Mouse (Mus musculus) lung, postnatal 10 days (tissue): Measurements from ENCODE around the gene Acvr1b.
A peak's percentile ranks its signal among the peaks of the same experiment; 100 is the strongest.

Source experiments
- DNase-seq: peaks from one replicate; pipeline ENCODE4 v3.0.0; 2021

The Acvr1b gene

DNA sequence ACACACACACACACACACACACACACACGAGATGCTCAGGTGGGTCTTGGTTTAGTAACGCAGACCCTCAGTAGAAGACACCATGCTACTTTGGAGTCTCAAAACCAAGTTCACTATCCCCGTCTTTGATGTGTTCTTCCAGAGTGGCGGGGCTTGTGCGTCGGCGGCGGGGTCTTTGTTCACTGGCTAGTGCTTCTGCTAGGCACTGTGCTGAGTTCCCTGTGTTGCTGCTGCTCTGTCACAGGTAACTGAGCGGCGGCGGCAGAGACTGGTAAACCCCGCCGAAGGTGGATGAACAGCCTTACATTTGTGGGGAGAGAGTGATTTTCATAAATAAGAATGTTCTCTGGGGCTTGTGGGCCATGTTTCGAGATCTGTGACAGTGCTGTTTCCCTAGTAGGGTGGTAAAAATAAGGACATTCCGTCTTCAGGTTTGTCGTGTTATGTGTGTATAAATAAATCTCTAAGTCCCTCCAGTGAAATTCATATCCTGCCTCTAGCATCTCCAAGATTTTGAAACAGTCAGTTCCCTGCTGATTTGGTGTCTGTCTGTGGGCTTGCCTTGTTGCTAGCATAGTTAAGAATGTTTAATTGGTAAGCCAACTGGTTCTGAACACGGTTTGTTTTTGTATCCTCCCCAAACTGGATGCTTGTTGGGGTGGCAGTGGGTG, 1.9 kb downstream of the Acvr1b start:
- no peak for DNase-seq

DNA sequence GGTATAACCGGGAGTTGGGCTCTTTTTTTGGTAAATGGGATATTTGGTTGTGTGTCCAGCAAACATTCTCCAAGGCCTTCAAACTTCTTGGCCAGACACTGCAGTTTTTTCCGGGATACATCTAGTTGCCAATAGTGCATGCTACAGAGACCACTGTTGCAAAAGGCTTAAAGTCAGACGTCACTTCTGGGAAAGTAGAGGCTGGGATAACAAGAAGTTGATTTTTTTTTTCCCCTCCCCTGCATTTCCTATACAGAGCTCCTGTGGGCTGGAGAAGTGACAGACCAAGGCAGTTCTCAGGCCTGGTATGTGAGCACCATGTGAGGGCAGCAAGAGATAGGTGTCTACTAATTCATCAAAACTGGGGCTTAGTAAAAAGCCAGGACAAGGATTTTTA, 2.4 kb downstream of the Acvr1b start:
- DNase-seq = no peak

DNA sequence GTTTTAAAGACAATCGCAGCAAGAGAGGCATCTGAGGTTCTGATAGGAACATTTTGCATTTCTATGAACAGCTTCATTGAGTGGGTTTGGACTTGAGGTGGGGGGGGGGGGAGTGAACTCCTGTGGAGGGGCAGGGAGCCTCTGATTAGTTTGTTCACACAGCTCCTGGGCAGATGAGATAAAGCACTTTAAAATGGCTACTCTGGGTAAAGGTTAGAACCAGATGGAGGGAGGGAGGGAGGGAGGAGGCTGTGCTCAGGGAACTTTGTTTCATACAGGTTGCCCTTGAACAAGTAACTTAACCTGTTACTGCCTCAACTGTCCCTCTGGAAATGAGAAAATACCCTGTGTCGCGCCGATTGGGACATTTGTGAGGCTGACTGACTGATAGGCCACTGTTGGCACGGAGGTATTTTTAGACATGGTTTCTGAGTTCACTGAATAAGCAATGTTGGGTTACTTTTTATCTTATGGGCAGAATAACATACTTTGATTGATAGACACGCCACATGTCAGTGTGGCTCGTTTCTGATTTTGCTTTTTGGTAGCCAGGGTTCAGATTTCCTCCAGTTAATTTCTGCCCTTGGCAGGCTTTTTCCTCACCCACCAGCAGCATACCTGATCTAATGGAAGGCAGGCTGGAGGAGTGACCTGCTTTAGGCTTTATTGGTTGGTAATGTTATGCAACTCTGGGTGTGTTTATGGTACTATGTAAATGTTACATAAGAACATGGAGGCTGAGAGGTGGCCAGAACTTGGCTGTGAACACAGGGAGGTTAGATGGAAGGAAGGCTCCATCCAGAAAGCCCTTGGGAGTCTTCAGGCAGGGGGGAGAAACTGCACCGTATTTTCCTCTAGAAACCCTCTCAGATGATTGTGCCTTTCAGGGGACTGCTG, 3.2 kb downstream of the Acvr1b start:
- DNase-seq = no peak

DNA sequence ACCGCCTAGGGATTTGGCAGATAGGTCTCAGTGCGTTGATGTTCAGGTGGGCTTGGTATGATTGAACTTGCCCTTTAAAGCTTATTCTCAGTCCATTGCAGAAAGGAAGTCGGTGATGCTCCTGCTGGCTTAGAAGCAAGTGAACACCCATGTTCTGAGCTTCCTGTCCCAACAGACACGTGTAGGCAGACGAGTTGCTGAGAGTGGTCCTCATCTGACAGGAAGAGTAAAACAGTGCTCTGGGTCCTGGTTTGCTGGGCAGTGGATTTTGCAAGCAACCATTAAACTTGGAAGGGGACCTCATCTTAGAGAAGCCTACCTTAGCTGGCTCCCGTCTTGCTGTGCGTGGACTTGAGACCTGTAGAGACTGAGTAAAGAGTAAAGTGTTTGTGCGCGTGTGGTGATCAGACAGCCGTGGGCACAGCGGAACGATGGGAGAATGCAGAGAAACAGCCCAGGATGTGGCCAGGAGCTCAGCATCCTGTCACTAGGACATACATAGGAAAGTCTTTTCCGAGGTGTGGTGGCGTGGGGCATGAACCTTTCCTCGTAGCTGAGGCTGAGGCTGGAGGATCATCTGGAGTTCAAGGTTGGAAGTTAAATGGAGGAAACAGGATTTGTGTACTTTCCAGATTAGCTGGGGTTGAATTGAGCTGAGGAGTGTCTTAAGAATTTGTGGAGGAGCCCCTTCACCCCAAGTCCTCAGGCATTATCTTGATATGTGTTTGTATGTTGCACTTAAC, 6.7 kb downstream of the Acvr1b start:
- no peak for DNase-seq

DNA sequence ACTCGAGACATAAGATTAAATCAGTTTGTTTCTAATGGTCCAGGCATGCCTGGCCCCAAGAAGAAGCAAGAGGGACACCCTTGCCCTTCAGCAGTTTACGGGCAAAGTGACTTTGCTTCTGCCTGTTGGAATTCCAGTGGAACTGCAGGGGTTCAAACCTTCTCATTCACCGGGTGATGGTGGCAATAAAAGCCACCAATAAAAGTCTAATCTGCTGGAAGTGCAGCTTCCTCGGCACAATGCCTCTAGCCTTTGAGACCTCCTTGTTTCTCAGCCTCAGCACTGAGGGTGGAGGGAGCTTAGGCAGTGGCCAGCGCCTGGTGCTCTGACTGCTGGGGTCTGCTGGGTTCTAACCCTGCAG, 7.2 kb downstream of the Acvr1b start:
- DNase-seq = no peak

DNA sequence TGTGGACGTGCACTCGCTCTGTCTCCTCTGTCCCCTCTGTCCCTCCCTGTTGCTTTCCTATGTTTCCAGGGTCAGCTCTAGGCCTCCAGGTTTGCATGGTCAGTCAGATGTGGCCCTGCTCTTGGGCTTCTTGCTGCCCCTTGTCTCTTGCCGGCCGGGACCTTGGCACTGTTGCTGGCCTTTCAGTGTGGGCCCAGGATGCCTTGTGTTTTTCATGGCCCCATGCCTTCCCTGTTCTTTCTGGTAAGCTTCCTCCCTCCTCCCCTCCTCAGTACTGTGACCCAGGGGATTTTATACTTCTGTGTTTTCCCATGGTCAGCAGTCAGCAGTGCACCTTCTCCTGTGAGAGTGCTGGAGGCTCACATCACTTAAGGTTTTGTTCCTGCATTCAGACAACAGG, 7.6 kb downstream of the Acvr1b start:
- DNase-seq = no peak

DNA sequence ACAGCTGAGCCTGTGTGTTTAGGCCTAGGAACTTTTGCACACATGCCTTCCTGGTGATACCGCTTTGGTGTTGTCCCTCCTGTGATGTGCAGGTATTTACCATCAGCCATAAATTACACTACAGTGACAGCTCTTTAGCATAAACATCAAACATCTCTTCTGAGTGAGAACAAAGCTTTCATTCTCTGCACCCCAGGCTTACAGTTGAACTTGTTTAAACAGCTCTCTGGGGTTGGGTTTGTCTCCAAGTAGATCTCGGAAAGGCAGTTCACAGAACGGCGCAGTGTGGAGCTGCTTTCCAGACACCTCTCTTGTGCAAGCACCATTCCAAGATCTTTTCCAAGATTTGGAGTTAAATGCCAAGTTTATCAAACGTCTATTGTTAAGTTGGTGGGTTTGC, 8.8 kb downstream of the Acvr1b start:
- no peak for DNase-seq

DNA sequence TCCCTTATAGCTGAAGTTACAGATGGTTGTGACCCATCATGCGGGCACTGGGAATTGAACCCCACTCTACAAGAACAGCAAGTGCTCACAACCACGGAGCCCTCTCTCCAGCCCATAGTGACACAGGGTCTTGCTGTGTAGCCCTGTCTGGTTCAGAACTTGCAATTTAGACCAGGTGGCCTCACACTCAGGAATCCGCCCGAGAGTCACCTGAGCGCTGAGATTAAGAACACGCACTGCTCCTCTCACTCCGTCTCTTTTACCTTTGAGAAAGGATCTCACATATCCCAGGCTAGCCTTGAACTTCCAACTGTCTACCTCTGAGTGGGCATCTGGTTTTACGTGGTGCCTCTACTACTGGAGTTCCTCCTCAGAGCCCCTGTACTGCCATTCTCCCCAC, 10.4 kb downstream of the Acvr1b start:
- DNase-seq = no peak

DNA sequence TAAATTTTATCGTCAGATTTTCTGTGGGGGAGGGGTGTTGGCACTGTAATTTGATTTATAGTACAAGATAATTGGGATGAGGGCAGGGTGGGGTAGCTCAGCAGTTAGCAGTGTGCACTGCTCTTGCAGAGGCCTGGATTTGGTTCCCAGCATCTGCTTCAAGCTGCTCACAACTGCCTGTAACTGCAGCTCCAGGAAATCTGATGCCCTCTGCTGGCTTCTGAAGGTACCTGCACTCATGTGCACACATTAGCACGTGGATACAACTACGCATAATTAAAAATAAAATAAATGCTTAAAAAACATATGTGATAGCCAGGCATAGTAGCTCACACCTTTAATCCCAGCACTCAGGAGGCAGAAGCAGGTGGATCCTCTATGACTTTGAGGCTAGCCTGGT, 11.7 kb downstream of the Acvr1b start:
- DNase-seq = no peak

DNA sequence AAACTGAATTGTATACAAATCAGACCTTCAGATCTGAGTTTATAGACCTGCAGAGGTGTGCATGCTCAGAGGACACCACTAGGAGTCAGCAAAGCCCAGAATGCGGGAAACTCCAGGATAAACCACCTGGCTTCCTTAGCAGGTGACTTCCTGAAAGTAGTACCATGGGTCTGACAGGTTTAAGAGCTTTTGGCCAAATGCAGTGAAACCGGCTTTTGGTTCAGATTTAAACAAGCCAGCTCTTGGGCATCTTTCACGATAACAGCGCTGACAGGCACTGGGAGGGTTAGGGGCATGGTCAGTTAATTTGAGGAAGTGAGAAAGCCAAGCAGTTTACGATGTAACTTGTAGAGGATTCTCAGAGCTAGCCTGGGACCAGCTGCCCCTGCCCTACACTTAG, 14.0 kb downstream of the Acvr1b start:
- no peak for DNase-seq

DNA sequence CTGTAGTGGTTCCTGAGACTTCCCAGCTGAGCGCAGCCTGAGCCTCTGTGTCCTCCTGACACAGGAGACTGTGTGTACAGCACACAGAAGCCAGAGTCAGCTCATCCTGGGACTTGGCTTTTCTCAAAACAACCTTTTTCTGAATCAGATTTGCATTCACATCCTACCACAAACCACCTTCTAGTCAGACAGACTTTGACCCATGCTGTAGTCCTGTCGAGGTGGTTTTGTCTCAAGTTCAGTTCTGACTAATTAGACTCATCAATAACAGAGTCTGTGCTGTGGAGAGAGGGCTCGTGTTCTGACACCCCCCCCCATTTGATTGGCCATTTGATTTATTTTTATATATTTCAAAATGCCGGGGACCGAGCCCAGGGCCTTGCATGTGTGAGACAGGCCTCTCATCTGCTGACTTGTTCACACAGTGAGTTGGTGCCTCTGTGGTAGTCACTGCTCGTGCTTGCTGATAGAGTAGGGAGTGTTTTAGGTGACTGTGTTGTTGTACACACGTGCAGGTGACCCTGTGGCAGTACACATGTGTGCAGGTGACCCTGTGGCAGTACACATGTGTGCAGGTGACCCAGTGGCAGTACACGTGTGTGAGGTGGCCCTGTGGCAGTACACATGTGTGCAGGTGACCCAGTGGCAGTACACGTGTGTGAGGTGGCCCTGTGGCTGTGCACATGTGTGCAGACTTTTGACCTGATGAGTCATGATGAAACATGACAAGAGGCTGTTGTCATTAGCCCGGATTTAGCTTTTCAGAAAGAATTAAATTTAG, 16.3 kb downstream of the Acvr1b start:
- no peak for DNase-seq

DNA sequence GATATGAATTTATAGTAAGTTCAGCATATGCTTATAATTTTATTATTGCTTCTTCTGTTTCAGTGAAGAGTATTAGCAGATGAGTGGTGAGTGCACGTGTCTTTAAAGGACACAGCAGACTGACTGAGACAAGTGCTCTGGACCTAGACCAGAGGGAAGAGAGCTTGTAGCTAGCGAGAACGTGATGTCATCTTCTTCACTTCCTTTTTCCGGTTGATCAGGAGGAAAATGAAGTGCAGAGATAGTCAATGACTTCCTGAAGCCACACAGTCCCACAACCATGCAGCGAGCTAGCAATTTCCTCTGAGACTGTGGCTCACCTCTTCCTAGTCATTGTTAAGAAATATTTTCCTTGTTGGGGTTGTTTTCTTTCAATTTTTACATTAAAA, 16.9 kb downstream of the Acvr1b start:
- no peak for DNase-seq

DNA sequence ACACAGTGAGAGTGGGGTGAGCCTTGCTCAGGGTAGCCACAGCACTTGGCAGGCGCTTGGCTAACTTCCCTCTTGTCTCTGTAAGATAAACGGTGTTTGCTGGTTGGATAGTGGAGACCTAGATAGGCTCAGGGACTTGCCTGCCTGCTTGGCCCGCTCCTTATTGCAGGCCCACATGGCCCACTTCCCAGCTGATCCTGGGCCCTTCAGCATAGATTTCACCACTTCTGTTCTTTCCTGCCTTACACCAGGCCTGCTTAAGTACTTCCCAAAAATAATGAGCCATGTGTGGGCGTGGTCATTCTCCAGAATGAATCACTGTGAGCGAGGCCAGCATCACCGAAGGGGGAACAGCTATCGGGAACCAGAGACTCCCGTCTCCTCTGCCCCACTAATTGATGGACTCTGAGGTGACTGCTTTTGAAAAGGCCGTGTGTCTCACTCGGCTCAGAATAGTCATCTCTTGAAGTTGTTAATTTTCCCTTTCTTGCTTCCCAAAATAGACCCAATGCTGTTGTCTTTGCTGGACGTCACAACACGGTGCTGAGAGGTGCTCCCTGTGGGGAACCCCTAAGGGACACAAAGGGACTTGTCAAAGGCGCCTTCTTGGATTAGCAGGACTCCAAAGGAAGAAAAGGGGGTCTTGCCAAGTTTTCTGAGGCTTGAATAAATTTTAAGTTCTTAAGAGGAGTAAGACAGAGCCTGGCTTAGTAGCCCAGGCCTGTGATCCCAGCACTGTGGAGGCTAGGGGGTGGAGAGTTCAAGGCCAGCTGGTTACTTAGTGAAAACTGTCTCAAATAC, 17.8 kb downstream of the Acvr1b start:
- DNase-seq = peak; percentile 77

DNA sequence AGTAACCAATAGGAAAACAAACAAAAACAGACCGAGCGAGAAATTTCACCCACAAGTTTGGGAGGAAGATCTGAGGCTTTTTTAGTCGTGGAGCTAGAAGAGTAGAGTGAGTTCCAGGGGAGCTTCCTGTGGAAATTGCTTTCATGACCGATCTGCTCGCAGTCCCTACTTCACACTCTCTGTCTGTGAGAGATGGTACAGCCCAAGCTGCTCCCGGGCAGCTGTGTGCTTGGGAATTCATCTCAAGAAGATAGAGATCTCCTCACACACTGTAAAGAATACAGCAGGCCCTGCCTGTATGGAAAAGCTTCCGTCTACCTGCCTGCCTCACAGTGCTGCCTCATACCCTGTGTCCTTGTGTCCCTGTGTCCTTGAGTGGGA, 18.4 kb downstream of the Acvr1b start:
- DNase-seq = no peak

DNA sequence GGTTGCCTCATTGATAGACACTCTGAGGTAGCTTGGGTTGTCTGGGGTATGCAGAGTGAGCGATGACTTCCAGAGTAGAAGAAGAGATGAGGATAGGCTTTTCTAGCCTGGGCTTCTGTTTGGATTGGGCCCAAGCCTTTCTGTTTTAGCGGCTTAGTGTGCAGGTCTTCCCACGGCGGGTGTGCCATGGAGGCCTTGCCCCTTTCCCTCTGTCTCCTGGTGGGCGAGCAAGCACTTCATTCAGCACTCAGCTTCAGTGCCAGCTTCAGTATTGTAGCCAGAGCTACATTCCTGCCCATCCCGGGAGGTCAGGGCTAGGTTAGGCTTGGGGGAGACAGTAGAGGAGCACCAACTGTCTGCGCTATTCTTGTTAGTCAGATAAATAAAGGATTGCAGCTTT, 18.8 kb downstream of the Acvr1b start:
- DNase-seq = no peak

DNA sequence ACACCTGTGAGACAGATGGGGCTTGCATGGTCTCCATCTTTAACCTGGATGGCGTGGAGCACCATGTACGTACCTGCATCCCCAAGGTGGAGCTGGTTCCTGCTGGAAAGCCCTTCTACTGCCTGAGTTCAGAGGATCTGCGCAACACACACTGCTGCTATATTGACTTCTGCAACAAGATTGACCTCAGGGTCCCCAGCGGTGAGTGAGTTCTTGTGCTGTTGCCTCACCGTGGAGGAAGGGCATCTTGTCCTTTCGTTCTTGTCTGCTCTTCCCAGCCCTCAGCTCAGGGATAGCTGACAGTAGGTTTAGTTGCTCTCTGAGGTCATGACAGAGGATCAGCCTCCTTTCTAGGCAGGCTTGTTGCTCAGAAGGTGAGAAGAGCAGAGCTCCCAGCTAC, 20.1 kb downstream of the Acvr1b start:
- no peak for DNase-seq

DNA sequence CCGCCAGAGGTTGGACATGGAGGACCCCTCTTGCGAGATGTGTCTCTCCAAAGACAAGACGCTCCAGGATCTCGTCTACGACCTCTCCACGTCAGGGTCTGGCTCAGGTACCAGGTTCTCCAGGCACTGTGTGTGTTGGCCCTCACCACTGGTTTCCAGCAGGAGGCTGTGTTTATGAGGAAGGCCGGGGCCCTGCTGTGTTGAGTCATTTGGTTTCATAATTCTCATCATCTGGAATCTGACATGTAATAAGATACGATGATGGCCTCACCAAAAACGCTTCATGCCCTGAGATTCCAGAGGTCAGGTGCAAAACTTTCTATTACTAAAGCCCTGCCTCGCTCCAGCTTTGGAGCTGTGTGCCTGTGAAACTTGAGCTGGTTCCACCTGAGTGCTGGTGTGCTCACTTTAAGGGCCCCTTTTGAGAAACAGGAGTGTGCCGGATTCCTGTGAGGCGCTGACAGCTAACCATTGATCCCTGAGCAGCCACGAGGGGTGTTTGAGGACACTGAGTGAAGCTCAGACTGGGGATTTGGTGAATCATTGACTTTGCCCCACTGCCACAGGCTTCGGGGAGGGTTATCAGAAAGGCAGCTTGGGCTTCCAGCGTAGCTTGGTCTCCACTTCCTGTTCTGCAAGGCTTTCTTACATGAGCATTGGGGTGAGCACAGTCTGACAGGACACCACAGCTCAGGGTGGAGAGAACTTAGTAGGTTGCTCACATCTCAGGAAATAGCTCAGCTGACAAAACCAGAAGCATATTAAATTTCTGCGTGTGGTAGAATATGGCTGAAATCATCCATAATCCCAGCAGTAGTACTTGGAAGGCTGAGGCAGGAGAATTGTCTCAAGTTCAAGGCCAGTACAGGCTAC, 21.3 kb downstream of the Acvr1b start:
- no peak for DNase-seq

DNA sequence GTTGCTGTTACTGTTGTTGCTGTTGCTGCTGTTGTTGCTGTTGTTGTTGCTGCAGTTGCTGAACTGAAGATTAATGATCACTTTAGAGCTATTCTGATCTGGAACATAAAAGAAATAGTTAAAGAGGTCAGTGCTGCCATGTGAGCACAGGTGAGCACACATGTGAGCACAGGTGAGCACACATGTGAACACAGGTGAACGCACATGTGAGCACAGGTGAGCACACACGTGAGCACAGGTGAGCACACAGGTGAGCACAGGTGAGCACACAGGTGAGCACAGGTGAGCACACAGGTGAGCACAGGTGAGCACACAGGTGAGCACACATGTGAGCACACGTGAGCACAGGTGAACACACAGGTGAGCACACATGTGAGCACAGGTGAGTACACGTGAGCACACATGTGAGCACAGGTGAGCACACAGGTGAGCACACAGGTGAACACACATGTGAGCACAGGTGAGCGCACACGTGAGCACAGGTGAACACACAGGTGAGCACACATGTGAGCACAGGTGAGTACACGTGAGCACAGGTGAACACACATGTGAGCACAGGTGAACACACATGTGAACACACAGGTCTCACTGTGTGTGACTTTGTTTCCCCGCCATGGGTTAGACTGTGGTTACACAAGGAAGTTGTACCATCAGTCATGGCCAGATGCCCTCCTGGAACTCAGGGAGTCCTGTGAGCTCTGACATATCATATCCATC, 22.4 kb downstream of the Acvr1b start:
- DNase-seq = no peak

DNA sequence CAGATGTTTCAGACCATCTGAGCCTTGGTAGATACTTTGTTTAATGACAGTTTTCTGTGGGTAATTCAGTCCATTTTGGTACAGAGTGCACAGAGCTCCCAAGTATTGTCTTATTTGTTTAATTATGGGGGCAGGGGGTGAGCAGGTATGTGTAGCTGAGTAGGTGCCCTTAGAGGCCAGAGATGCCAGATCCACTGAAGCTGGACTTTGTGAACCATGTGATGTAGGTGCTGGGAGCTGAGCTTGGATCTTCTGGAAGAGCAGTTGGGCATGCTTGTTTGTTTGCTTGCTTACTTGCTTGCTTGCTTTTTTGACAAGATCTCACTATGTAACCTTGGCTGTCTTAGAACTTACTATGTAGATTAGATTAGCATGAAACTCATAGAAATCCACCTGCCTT, 23.1 kb downstream of the Acvr1b start:
- no peak for DNase-seq

DNA sequence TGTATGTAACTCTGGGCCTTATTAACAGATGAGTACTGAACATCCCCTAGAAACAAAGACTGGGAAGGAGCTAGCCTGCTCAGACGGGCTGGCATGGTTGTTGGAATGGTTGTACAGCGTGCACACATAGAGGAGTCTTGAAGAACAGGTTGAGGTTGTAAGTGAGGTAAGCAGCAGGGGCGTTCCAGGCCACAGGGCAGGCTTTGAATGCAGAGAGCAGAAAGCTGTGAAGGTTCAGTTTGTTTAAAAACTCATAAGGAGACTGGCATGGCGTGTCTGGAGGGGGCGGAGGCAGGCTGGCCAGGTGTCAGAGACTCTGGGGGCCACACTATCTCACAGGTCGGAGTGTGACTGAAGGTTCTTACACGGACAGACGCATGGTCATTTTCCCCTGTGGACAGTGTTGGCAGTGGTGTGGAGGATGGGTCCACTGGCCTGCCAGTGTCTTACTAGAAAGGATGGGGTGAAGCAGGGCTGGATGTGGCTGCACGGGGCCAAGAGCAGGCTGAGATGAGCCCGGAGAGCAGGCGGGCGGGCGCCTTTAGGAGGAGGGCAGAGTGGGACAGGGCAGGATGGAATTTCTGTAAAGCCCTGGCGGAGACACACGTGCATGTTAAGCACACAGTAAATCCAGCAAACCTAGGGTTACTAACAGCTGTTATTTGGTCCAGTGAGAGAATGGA, 23.8 kb downstream of the Acvr1b start:
- DNase-seq = no peak
